Mouse (Mus musculus): ENCODE data around the gene Ssx2ip. TPM values are rescaled to one million over a fixed set of nuclear protein-coding genes. Genes with fewer than 3 reads are reported as not detected.

Gene Ssx2ip
- total and polyA plus RNA-seq, 3 experiments = 3.1 to 14.1 (median 12.5) TPM

- Histone ChIP-seq H3K4me3 (no peak overlapping the region), H3K27ac (no peak overlapping the region), H3K4me1 (ENCODE audit: control insufficient read depth, insufficient read depth, low read length) (no peaks in the 10 kb centered on the region), H3K36me3 (ENCODE audit: control insufficient read depth, insufficient read depth, low read length) (no peaks in the 10 kb centered on the region), H3K9ac (ENCODE audit: low read depth, low read length) (no peak overlapping the region), H3K79me2 (replicated peaks; ENCODE audit: control insufficient read depth, insufficient read depth, low read length) (no peaks in the 10 kb centered on the region), H3K27me3 (ENCODE audit: control insufficient read depth, insufficient read depth, low read length) (no peaks in the 10 kb centered on the region)
- intact Hi-C loops (cut with DNase I) = no loop called here
- WGBS = 71% methylated on average over 2 of the region's 2 CpGs
- TF ChIP-seq CTCF (IDR thresholded peaks at IDR 0.05) (no peak), POLR2A (IDR thresholded peaks at IDR 0.05; ENCODE audit: insufficient read depth, low read depth, low read length) (no peak), EP300 (IDR thresholded peaks at IDR 0.05; ENCODE audit: insufficient read depth, low read depth, low read length) (no peak)
- no peak for DNase-seq
Measured at GRCm38 (mm10) chr3:146469226-146469625, 64.8 kb downstream of the Ssx2ip start.

GRCm38 (mm10) chr3:146472657-146473056, 68.2 kb downstream of the Ssx2ip start:
- H3K4me1 ChIP-seq (ENCODE audit: control insufficient read depth, insufficient read depth, low read length) = no peaks in the 10 kb centered on the region
- no peak overlapping the region for H3K4me3 ChIP-seq
- no peak overlapping the region for H3K9ac ChIP-seq (ENCODE audit: low read depth, low read length)
- TF ChIP-seq CTCF (IDR thresholded peaks at IDR 0.05) (no peak), POLR2A (IDR thresholded peaks at IDR 0.05; ENCODE audit: insufficient read depth, low read depth, low read length) (no peak), EP300 (IDR thresholded peaks at IDR 0.05; ENCODE audit: insufficient read depth, low read depth, low read length) (no peak)
- no peak for DNase-seq
- no peaks in the 10 kb centered on the region for H3K36me3 ChIP-seq (ENCODE audit: control insufficient read depth, insufficient read depth, low read length)
- intact Hi-C loops (cut with DNase I) = no loop called here
- H3K27me3 ChIP-seq (ENCODE audit: control insufficient read depth, insufficient read depth, low read length) = no peaks in the 10 kb centered on the region
- H3K79me2 ChIP-seq (replicated peaks; ENCODE audit: control insufficient read depth, insufficient read depth, low read length) = no peaks in the 10 kb centered on the region
- WGBS = 87% methylated on average over 4 of the region's 4 CpGs
- H3K27ac ChIP-seq = no peak overlapping the region

- Histone ChIP-seq H3K27me3 (ENCODE audit: control insufficient read depth, insufficient read depth, low read length) (no peaks in the 10 kb centered on the region), H3K9ac (ENCODE audit: low read depth, low read length) (no peak overlapping the region), H3K27ac (no peak overlapping the region), H3K4me3 (no peak overlapping the region), H3K36me3 (ENCODE audit: control insufficient read depth, insufficient read depth, low read length) (no peaks in the 10 kb centered on the region), H3K4me1 (ENCODE audit: control insufficient read depth, insufficient read depth, low read length) (no peaks in the 10 kb centered on the region), H3K79me2 (replicated peaks; ENCODE audit: control insufficient read depth, insufficient read depth, low read length) (no peaks in the 10 kb centered on the region)
- DNase-seq = no peak
- intact Hi-C loops (cut with DNase I) = no loop called here
- TF ChIP-seq CTCF (IDR thresholded peaks at IDR 0.05) = no peak
- TF ChIP-seq POLR2A (IDR thresholded peaks at IDR 0.05; ENCODE audit: insufficient read depth, low read depth, low read length) = no peak
- TF ChIP-seq EP300 (IDR thresholded peaks at IDR 0.05; ENCODE audit: insufficient read depth, low read depth, low read length) = no peak
Measured at GRCm38 (mm10) chr3:146473741-146474140, 69.3 kb downstream of the Ssx2ip start.

GRCm38 (mm10) chr3:146474428-146474827, 70.0 kb downstream of the Ssx2ip start:
- Histone ChIP-seq H3K4me3 (no peak overlapping the region), H3K4me1 (ENCODE audit: control insufficient read depth, insufficient read depth, low read length) (no peaks in the 10 kb centered on the region), H3K27ac (no peak overlapping the region), H3K36me3 (ENCODE audit: control insufficient read depth, insufficient read depth, low read length) (no peaks in the 10 kb centered on the region), H3K27me3 (ENCODE audit: control insufficient read depth, insufficient read depth, low read length) (no peaks in the 10 kb centered on the region), H3K79me2 (replicated peaks; ENCODE audit: control insufficient read depth, insufficient read depth, low read length) (no peaks in the 10 kb centered on the region), H3K9ac (ENCODE audit: low read depth, low read length) (no peak overlapping the region)
- TF ChIP-seq POLR2A (IDR thresholded peaks at IDR 0.05; ENCODE audit: insufficient read depth, low read depth, low read length) = no peak
- TF ChIP-seq CTCF (IDR thresholded peaks at IDR 0.05) = no peak
- TF ChIP-seq EP300 (IDR thresholded peaks at IDR 0.05; ENCODE audit: insufficient read depth, low read depth, low read length) = no peak
- 91% methylated on average over 3 of the region's 3 CpGs for WGBS
- intact Hi-C loops (cut with DNase I) = no loop called here
- DNase-seq = no peak

- DNase-seq = no peak
- TF ChIP-seq POLR2A (IDR thresholded peaks at IDR 0.05; ENCODE audit: insufficient read depth, low read depth, low read length) = no peak
- peak; percentile 64 for TF ChIP-seq CTCF (IDR thresholded peaks at IDR 0.05)
- H3K36me3 ChIP-seq (ENCODE audit: control insufficient read depth, insufficient read depth, low read length) = no peaks in the 10 kb centered on the region
- H3K27me3 ChIP-seq (ENCODE audit: control insufficient read depth, insufficient read depth, low read length) = no peaks in the 10 kb centered on the region
- whole genome bisulfite sequencing = 63% methylated on average over 2 of the region's 2 CpGs
- no peaks in the 10 kb centered on the region for H3K79me2 ChIP-seq (replicated peaks; ENCODE audit: control insufficient read depth, insufficient read depth, low read length)
- no peak overlapping the region for H3K4me3 ChIP-seq
- H3K27ac ChIP-seq = no peak overlapping the region
- intact Hi-C loops (cut with DNase I) = loop anchor here (1.0 kb wide), 1 partner anchor 138 kb away; no protein-coding TSS in a partner anchor
- no peaks in the 10 kb centered on the region for H3K4me1 ChIP-seq (ENCODE audit: control insufficient read depth, insufficient read depth, low read length)
- H3K9ac ChIP-seq (ENCODE audit: low read depth, low read length) = no peak overlapping the region
Measured at GRCm38 (mm10) chr3:146482044-146482443, 77.6 kb downstream of the Ssx2ip start.

- TF ChIP-seq POLR2A (IDR thresholded peaks at IDR 0.05; ENCODE audit: insufficient read depth, low read depth, low read length) (no peak), EP300 (IDR thresholded peaks at IDR 0.05; ENCODE audit: insufficient read depth, low read depth, low read length) (no peak), CTCF (IDR thresholded peaks at IDR 0.05) (no peak)
- no peaks in the 10 kb centered on the region for H3K4me1 ChIP-seq (ENCODE audit: control insufficient read depth, insufficient read depth, low read length)
- H3K27me3 ChIP-seq (ENCODE audit: control insufficient read depth, insufficient read depth, low read length) = no peaks in the 10 kb centered on the region
- no peaks in the 10 kb centered on the region for H3K36me3 ChIP-seq (ENCODE audit: control insufficient read depth, insufficient read depth, low read length)
- WGBS = 87% methylated on average over 4 of the region's 4 CpGs
- no peak overlapping the region for H3K9ac ChIP-seq (ENCODE audit: low read depth, low read length)
- no peak overlapping the region for H3K4me3 ChIP-seq
- no peak overlapping the region for H3K27ac ChIP-seq
- no peaks in the 10 kb centered on the region for H3K79me2 ChIP-seq (replicated peaks; ENCODE audit: control insufficient read depth, insufficient read depth, low read length)
- intact Hi-C loops (cut with DNase I) = no loop called here
- no peak for DNase-seq
Measured at GRCm38 (mm10) chr3:146486464-146486863, 82.0 kb downstream of the Ssx2ip start.

Small RNAs within 50 kb of the gene (microRNA-seq; reads per million reads assigned to microRNA genes)
- 0 reads per million in 2 experiments for gene Gm22901

Other genes with a start within 250 kb of the Ssx2ip start
- under 1 TPM; 0.10 to 0.32 TPM for gene Lpar3, start 183.7 kb upstream of the Ssx2ip start, total RNA-seq (2021)
- gene Lpar3, start 183.7 kb upstream of the Ssx2ip start, polyA plus RNA-seq (2012; rRNA removed) = 0.68 and 1.2 TPM in 2 replicates
- 1 to 10 TPM; 3.2 to 3.7 TPM for gene Ctbs, start 45.2 kb downstream of the Ssx2ip start, total RNA-seq (2021)
- 1.7 and 3.6 TPM in 2 replicates for gene Ctbs, start 45.2 kb downstream of the Ssx2ip start, polyA plus RNA-seq (2012; rRNA removed)
- 1 to 10 TPM; 1.4 to 2.3 TPM for gene Spata1, start 95.1 kb downstream of the Ssx2ip start, total RNA-seq (2021)
- 1.2 and 1.8 TPM in 2 replicates for gene Spata1, start 95.1 kb downstream of the Ssx2ip start, polyA plus RNA-seq (2012; rRNA removed)
- gene Gng5, start 95.2 kb downstream of the Ssx2ip start, total RNA-seq (2021) = 100 to 1,000 TPM; 216 to 264 TPM
- 331 and 445 TPM in 2 replicates for gene Gng5, start 95.2 kb downstream of the Ssx2ip start, polyA plus RNA-seq (2012; rRNA removed)
- gene Rpf1, start 116.8 kb downstream of the Ssx2ip start, total RNA-seq (2021) = 10 to 100 TPM; 13.0 to 15.3 TPM
- gene Rpf1, start 116.8 kb downstream of the Ssx2ip start, polyA plus RNA-seq (2012; rRNA removed) = 5.8 and 12.3 TPM in 2 replicates
- not detected for gene Uox, start 165.8 kb downstream of the Ssx2ip start, total RNA-seq (2021)
- 0.50 TPM in 1 of 2 replicates, not detected in the other for gene Uox, start 165.8 kb downstream of the Ssx2ip start, polyA plus RNA-seq (2012; rRNA removed)
- gene Dnase2b, start 211.0 kb downstream of the Ssx2ip start, total RNA-seq (2021) = not detected
- not detected in 2 replicates for gene Dnase2b, start 211.0 kb downstream of the Ssx2ip start, polyA plus RNA-seq (2012; rRNA removed)
- gene 4930503B20Rik, start 246.7 kb downstream of the Ssx2ip start, total RNA-seq (2021) = not detected
- 0.09 and 0.16 TPM in 2 replicates for gene 4930503B20Rik, start 246.7 kb downstream of the Ssx2ip start, polyA plus RNA-seq (2012; rRNA removed)